Mouse (Mus musculus) stomach, postnatal 0 days (tissue): ENCODE measurements around the gene Cemip.

Source experiments
- CTCF ChIP-seq: IDR thresholded peaks from 2 replicates; pipeline ENCODE4 v1.5.1; 2016; ENCODE audit warnings: antibody characterized with exemption, low read depth, mild to moderate bottlenecking, moderate library complexity
- EP300 ChIP-seq: optimal IDR thresholded peaks from 2 replicates; pipeline ENCODE3; 2016; ENCODE audit warnings: antibody characterized with exemption

GRCm38 (mm10) chr7:83989294-83989693, 97.0 kb downstream of the Cemip start:
- no peak for TF ChIP-seq CTCF
- no peak for TF ChIP-seq EP300
